Mouse (Mus musculus): Measurements from ENCODE around the gene Tbcb.

The Tbcb gene

DNA sequence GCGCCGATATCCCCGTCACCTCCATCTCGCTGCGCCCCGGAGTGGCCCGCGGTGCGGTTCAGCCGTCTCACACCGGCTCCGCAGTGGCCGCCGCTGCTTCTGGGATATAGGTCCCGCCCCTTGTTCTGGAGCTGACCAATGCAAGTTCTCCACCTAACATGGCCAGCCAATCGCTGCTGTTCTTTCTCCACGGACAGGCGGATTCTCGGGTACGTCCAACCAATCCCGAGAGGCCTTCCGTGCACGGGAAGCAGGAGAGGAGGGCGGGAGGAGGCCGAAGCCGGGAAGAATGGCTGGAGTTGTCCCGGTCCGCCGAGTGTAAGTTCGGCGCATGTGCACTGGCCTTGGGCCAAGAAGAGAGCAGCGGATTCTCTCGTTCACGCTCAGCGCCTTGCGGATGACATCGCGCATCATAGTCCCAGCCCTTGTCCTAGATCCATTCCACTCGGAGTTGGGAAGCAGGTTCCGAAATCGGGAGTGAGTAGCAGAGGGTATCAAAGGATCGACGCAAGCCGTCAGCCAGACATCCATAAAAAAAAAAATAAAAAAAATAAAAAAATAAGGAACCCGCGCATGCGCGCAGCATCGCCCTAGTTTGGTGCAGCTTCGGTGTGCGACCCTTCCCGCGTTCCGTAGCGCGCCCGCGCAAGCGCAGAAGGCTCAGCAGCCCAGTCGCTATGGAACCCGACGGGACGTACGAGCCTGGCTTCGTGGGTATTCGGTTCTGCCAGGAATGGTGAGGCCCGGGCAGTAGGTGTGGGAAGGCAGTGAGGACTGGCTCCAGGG lies at the start of gene Tbcb, which contains the start of gene Polr2i:
Gene Tbcb, minus strand, starts transcription at position 604 of the 786 bp plus-strand sequence.
Gene Polr2i, plus strand, starts transcription at position 280 of the 786 bp plus-strand sequence.
- under 1% methylated on average over 67 of the region's 67 CpGs for WGBS

DNA sequence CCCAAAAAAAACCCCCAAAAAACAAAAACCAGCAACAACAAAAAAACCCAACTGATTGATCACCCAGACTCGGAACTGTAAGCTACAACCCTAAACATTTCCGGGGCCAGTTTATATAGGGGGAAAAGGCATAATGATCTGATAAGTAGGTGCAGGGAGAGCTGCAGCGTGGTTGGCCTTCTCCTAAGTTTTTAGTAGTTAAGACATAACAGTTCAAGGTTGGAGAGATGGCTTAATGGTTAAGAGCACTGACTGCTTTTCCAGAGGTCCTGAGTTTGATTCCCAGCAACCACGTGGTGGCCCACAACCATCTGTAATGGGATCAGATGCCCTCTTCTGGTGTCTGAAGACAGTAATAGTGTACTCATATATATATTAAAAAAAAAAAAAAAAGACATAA lies 49.5 kb upstream of the Tbcb start:
- 80% methylated on average over 4 of the region's 4 CpGs for WGBS

DNA sequence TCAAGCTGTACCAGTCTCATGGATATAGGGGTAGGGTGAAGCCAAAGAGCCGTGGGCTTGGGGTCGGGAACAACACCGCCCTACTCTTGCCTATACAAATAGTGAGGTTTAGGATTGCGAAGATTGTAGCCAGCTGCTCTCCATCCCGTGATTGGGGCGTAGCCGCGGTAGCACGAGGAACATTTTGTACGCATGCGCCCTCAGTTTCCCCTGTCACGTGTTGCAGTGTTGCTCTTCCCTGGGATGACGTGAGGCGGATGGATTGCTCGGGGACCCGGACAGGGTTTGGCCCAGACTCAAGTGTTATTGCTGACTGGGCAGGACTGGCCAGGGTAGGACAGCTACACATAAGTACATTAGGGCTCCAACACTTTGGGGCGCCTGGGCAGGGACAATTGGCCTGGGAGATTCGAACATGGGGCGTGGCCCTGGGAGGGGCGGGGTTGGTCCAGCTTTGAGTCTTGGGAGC lies 48.6 kb upstream of the Tbcb start:
- under 1% methylated on average over 20 of the region's 20 CpGs for WGBS

DNA sequence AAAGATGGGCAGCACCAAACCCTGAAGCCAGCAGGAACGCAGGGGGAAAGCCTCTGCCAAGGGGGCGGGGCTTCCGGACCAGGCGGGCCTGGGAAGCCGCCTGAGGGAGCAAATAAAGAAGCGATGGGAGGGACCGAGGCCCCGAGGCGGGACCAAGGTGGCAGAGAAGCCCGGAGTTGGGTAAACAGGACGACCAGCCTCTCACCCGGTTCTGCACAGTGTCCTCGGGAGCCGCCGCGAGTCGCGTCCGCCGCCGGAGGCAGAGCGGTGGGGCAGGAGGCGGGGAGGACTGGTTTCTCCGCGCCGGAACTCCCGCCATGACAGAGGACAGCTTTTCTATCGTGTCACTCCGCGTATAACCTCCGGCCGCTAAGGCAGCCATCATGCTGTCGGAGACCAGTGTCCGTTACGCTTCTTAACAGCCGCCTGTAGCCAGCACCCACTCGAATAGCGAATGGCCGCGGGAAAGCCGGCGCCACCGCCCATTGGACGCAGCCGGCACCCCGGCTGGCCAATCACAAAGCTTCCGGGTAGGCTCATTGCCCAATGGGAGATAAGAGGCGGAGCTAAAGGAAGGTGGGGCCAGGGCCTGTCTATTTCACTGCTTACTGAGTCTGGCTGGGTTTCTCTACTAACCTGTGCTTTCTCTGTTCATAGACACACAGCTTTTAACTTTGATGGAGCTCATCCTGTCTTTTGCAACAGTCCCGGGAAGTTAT lies 48.0 kb upstream of the Tbcb start, which contains the start of the genes Thap8 and Wdr62:
Gene Thap8, plus strand, starts transcription at position 144 of the 719 bp plus-strand sequence.
Gene Wdr62, minus strand, starts transcription at position 469 of the 719 bp plus-strand sequence.
- under 1% methylated on average over 48 of the region's 49 CpGs for WGBS

DNA sequence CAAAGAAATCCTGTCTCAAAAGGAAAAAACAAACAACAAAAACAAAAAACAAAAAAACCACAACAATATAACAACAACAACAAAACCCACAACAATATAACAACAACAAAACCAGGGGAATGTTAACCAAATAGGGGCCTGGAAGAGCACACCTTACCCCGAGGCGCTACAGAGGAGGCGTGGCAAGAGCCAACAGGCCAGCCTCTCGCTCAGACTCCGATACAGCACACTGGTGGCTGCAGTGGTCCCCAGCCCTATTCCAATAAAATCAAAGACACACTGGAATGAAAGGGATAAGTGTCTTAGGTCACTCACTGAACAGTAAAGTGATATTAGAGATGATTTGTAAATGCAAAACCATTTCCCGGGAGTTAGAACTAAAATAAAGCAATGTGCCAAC lies 47.5 kb upstream of the Tbcb start:
- WGBS: 8% methylated on average over 6 of the region's 6 CpGs

DNA sequence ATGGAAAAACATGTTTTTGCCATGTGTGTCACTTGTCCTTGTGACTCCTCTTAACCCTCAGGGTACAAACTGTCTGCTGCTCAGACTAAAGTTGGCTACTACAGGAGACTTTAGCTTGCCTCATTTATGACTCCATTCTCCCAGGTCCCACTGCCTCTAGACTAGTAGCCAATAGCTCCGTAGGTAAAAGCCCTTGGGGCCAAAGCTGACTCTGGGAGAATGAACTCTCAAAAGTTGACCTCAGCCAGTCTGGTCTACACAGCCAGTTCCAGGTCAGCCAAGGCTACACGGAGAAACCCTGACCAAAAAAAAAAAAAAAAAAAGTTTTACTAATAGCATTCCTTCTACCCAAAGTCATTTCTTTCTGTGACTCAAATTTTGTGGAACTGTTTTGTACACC lies 46.8 kb upstream of the Tbcb start:
- whole genome bisulfite sequencing: 46% methylated on average over 2 of the region's 2 CpGs

DNA sequence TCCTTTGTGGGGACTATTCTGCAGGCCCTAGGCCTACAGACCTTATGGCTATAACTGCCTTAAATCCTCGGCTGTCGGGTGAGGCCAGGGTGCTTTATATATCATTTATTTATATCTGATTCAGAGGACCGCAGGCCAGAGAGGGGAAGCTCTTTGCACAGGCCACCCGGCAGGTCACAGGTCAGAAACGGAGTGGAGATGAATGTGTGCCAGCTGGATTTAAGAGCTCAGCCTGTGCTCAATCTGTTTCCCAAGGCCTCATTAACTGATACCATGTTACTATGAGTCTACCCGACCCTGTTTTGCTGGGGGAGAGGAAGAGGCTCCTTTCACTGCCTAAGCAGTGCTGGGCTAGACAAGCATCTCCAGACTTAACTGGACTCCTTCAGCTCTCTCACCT lies 42.3 kb upstream of the Tbcb start:
- 89% methylated on average over 6 of the region's 6 CpGs for WGBS

DNA sequence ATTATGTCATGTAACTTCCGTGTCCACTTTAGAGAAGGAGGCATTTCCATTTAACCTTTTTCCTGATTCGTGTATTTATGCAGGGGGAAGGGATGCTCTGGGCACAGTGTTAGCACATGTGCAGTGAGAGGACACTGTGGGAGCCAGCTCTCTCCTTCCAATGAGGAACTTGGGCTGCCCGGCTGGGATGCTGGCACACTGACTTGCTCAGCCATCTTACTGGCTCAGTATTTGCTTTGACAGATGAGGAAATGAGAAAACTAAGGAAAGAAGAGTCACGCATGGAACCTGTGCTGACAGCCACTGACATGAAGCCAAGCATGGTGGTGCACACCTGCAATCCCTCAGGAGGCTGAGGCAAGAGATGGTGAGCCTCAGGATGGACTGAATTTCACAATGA lies 37.6 kb upstream of the Tbcb start:
- whole genome bisulfite sequencing: 81% methylated on average over 4 of the region's 4 CpGs

DNA sequence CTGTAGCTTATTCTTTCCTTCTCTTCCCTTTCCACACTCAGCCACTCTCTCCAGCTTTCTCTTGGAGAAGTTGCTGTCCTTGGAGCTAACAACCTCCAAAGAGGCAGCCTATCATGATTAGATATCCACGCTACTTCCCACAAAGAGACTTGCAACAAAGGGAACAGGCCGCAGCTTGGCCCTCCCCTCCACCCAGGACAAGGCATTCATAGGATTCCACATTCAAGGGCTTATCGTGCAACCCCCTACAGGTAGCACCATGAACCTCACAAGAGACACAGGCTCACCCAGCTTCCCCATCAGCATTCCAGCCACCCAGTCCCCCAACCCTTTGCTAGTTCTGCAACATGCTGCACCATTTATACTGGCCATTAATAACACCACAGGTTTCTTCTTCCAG lies 34.7 kb upstream of the Tbcb start:
- 93% methylated on average over 3 of the region's 3 CpGs for WGBS

DNA sequence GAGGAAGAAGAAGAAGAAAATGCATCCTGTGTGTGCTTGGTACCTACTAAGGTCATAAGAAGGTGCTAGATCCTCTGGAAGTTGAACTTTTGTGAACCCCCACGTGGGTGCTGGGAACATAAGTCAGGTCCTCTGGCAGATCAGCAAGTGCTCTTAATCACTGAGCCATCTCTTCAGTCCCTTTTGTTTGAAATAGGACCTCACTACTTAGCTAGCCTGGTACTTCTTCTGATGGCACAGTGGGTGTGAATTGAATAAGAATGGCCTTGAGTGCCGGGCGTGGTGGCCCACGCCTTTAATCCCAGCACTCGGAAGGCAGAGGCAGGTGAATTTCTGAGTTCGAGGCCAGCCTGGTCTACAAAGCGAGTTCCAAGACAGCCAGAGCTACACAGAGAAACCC lies 33.9 kb upstream of the Tbcb start:
- WGBS: 95% methylated on average over 7 of the region's 7 CpGs

DNA sequence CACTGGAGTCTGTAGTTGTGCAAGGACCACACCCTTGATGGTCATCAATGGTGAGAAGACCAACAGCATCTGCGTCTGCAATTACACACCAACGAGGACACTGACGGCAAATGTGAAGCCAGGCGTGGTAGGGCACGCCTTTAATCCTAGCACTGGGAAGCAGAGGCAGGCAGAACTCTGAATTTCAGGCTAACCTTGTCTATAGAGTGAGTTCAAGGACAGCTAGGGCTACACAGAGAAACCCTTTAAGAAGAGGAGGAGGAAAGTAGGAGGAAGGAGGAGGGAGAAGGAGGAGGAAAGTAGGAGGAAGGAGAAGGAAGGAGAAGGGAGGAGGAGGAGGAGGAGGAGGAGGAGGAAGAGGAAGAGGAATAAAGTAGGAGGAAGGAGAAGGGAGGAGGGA lies 33.5 kb upstream of the Tbcb start:
- WGBS: 96% methylated on average over 5 of the region's 5 CpGs

DNA sequence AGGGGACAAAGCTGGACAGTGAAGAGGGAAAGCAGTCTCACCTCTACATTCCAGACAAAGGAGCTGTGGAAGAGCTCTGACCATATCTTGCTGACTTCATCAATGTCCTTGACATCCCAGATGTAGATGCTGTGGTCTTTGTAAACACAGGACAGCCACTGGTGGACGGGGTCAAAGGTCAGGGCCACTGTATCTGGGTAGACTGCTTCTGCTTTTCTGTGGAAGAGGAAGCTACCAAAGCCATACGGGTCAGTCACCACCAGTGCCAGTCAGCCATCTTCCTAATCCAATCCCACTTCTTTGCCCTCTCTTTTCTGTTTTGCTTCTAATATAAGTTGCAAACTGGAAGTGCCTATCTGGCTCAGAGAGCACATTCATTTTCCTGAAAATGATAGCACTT lies 33.0 kb upstream of the Tbcb start:
- WGBS: 84% methylated on average over 2 of the region's 2 CpGs

DNA sequence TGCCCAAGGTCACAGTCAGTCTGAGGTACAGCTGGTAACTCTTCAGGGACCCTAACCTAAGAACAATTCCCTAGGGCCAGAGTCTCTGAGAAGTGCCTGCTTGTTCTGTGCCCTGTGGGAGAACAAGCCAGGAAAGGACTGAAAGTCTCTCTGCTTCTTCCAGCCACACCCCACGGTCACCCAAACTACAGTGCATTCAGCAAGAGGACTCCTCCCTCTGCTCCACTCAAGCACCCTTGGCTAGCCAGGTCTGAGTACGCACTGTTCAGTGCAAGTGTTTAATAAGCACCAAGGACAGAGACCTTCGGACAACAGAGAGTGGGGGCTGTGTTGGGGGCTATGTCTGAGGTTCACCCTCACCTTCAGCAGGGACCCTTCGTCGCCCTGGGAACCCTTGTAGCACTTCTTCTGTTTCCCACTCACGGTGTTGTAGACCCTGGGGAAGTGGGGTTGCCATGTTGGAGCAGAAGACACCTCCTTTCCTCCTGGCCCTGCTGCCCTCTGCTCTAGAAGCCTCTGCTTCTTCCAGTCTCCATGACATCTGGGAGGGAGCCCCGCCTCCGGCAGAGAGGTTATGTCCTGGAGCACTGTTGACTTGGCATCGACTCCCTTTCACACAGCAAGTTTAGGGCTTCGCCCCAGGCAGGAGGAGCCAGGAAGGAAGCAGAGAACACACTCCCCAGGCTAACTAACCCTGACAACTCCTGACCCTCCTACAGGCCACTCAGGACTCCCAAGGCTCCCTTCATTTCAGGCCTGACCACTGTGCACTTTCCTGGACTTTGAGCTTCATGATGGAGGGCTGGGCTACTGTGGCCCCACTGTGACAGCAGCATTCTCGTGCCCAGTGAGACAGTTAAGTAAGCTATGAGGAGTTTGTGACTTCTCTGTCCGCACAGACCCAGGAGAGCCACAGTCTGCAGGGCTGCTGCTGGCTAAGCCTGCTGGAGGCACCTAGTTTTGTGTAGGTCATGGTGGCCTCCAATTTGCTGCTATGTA lies 20.2 kb upstream of the Tbcb start:
- 84% methylated on average over 12 of the region's 12 CpGs for WGBS

DNA sequence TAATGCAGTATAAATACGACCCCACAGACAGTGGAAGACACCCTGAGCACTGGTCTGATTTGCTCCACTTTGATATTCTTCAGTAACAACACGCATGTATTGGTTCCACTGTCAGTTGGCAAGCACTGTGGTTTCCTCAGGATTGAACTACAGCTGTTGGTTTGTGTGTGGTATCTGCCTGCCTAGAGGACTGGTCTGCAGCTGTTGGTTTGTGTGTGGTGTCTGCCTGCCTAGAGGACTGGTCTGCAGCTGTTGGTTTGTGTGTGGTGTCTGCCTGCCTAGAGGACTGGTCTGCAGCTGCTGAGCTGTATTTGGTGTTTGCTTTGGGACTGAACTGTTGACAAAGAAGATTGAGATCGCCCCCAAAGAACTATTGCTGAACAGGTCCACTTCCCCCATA lies 5.3 kb upstream of the Tbcb start:
- 86% methylated on average over 3 of the region's 3 CpGs for WGBS

DNA sequence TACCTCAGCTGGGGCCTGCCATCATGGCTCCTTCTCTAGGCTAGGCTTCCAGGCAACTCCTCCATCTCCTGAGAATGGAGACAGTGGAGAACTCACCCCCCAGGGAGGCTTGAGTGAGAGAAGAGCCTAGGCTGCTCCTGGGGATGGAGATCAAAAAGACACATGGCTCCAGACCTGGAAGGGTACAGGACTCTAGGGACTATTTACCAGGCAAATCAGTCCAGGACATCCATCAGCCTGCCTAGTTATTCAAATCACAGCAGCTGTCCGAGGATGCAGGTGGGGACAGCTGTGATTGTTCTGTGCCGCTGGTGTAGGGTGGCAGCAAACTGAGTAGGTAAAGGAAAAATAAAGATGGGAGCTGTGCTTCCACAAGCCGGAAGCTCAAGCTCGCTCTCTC lies 3.6 kb upstream of the Tbcb start, which contains the start of gene Ovol3:
Gene Ovol3, minus strand, starts transcription at position 101 of the 400 bp plus-strand sequence.
- 78% methylated on average over 4 of the region's 4 CpGs for WGBS

DNA sequence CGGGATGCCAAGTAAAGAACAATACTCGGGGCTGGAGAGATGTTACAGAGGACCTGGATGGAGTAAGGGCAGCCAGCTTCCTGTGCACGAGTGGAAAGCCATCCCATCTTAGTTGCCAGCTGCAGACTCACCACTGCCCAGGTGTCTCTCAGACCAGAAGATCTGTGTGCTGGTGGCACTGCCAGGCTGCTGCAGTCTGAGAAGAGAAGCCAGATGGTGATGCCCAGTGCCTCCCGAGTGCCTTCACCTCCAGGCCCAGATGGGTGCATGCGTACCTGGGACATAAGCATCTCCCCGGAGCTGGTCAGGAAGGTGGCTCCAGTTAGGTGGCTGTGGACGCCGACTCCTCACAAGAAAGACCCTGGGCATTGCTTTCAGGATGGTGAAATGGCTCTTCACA lies 3.0 kb upstream of the Tbcb start:
- WGBS: 88% methylated on average over 8 of the region's 8 CpGs

DNA sequence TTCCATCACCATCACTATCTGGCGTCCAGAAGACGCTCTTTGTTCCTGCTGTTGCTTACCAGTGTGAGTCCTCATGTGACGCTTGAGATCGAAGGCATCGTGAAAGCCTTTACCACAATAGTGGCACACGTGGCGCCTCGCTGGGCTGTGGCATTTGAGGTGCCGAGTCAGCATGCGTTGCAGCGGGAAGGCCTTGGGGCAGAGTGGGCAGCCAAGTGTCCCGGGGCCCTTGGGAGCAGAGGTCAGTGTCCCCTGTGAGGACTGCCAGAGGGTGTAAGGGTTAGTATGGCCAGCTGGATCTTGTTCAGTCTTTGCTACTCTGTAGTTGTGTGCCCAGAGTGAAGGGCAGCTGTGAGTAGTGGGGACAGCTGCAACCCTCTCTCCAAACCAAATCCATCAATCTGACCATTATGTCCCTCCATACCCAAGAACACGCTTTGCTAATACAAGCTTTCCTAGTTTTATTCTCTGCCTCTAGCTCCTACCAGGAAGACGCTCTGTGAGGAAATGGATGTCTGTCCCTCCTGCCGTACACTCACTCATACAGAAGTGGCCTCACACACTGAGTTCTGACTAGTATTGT lies 2.3 kb upstream of the Tbcb start:
- 85% methylated on average over 15 of the region's 15 CpGs for WGBS

DNA sequence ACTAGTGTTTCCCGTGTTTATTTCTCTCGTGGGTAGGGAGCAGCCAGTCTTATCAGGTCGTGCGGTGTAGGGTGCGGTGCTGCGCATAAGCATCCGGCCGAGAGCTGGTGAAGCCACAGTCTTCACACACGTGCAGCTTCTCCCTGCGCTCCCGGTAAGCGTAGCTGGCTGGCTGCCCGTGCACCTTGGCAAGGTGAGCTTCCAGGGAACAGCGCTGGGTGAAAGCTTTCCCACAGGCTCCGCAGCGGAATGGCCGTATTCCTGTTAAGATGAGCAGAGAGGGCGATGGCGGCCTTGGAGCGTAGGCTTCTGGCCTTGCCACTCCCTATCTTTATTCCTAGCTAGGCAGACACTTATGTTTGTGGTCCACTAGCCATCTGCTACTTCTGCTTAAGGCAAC lies 1.3 kb upstream of the Tbcb start:
- 82% methylated on average over 20 of the region's 20 CpGs for WGBS

DNA sequence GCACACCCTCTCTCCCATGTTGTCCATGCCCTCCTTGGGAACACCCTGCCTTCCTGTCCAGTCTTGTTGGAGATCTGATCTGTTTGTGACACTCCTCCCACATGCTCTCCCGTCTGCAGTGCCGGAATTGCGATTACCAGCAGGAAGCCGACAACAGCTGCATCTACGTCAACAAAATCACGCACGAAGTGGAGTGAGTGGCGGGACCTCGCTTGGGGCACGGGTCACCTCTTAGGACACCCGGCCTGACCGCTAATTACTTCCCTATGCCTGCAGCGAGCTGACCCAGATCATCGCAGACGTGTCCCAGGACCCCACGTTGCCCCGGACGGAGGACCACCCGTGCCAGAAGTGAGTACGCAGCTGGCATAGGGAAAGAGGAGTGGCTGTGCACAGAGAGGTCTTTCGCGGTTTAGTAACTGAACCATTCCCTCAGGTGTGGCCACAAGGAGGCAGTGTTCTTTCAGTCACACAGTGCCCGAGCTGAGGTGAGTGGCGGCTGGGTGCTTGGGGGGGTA lies 618 bp upstream of the Tbcb start:
- 4% methylated on average over 24 of the region's 24 CpGs for WGBS

DNA sequence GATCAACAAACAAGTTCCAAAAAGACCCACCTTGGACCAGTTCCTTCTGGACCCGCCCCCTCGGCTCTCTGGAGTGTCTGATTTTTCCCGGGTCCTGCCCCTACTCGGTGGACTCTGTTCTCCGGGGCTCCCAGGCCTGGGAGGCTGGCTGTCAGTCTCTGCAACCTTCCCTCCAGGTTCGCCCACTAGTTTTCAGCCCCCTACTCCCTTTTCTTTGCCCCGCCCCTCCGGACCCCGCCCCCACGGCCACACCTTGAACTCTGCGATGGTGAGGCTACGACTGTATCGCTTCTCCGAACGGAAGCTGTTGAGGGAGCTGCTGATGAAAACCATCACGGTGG lies 774 bp downstream of the Tbcb start:
- under 1% methylated on average over 16 of the region's 16 CpGs for WGBS

DNA sequence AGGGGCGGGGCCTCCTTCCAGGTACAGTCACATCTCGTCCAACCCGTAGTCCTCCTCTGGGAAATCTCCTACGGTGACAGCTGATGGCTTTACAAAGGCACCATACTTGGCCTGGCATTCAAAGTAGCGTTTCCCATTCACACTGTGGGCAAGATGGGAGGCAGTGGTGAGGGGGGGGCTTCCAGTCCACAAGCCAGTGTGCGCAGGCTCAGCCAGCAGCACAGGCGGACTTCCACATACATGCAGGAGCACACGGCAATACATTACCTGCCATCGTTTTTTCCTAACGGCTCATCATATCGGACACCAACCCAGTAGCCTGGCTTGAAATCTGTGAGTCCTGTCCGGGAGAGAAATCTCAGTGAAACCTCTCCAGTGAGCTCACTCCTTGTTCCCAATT lies 7.9 kb downstream of the Tbcb start:
- 96% methylated on average over 12 of the region's 12 CpGs for WGBS

Measured in cerebral cortex, adult 2 months (tissue).